Mouse (Mus musculus) lung, embryonic 16.5 days (tissue): ENCODE measurements at regions not wholly inside any gene's neighbourhood (a gene's known extent, or its start where the extent isn't known, plus 50 kb on each side); places are given as distances from the start of the nearest gene placed in this dataset.
"Not testable (repeated sequence)": the region's sequence is repeated elsewhere in the genome, so short reads cannot be mapped to it uniquely, and the experiment has no call there.

Experiments
- ATAC-seq: fragments of 200-750 bp; cut with Nextera tagmentation; 2 replicates; pipeline ENCODE4 v1.8.0; 2017; ENCODE audit warnings: low read depth, mild to moderate bottlenecking, moderate library complexity
- H3K27ac ChIP-seq: fragments of 300-500 bp; sonication (generic); 2 replicates; pipeline ENCODE4 v1.5.1; 2014; ENCODE audit warnings: mild to moderate bottlenecking, control low read depth, low read length
- H3K27me3 ChIP-seq: fragments of 300-500 bp; sonication (generic); 2 replicates; pipeline ENCODE4 v1.6.1; 2014; ENCODE audit warnings: low read depth, low read length, mixed read lengths; ENCODE audit not compliant: control insufficient read depth, insufficient read depth
- H3K36me3 ChIP-seq: fragments of 300-500 bp; sonication (generic); 2 replicates; pipeline ENCODE4 v1.6.1; 2014; ENCODE audit warnings: low read length; ENCODE audit not compliant: control insufficient read depth, insufficient read depth
- H3K4me1 ChIP-seq: fragments of 300-500 bp; sonication (generic); replicated peaks from 2 replicates; pipeline ENCODE4 v1.6.1; 2014; ENCODE audit warnings: low read length, mixed read lengths; ENCODE audit not compliant: control insufficient read depth, insufficient read depth
- H3K4me2 ChIP-seq: fragments of 300-500 bp; sonication (generic); 2 replicates; pipeline ENCODE4 v1.6.1; 2014; ENCODE audit warnings: low read depth, low read length, control low read depth
- H3K4me3 ChIP-seq: fragments of 300-500 bp; sonication (generic); 2 replicates; pipeline ENCODE4 v1.5.1; 2014; ENCODE audit warnings: mild to moderate bottlenecking, low read length, control low read depth
- H3K9ac ChIP-seq: fragments of 300-500 bp; sonication (generic); 2 replicates; pipeline ENCODE4 v1.6.1; 2014; ENCODE audit warnings: low read length, control low read depth
- H3K9me3 ChIP-seq: fragments of 300-500 bp; sonication (generic); 2 replicates; pipeline ENCODE4 v1.6.1; 2016; ENCODE audit warnings: low read length; ENCODE audit not compliant: control insufficient read depth
- WGBS: fragments of 180-500 bp; shearing (Covaris S2); extraction: QIAGEN DNeasy Blood & Tissue Kit; methylation state at CpG from one replicate; pipeline ENCODE4 v1.1.7; 2014; 5-methylcytosine and 5-hydroxymethylcytosine counted together

DNA sequence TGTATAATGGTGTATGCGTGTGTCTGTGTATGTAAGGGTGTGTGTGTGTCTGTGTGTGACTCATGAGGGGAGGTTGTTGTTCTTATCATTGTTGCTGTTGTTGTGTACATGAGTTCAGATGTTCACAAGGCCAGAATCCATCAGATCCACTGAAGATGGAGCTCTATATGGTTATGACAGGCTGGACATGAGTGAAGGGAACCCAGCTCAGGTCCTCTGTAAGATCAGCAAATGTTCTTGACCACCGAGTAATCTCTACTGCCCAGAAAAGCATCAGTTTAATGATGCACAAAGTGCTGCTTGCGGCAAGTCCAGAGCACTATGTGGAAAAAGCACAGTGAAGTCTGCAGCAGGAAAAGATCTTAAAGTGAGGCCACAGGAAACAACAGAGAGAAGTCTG lies 77.5 kb downstream of the Gm15319 start:
- H3K27ac ChIP-seq, H3K9ac ChIP-seq, H3K27me3 ChIP-seq, ATAC-seq, H3K4me2 ChIP-seq, H3K4me3 ChIP-seq, H3K9me3 ChIP-seq, H3K36me3 ChIP-seq, H3K4me1 ChIP-seq: not testable (repeated sequence)
- WGBS: 99% methylated on average over 2 of the region's 3 CpGs

DNA sequence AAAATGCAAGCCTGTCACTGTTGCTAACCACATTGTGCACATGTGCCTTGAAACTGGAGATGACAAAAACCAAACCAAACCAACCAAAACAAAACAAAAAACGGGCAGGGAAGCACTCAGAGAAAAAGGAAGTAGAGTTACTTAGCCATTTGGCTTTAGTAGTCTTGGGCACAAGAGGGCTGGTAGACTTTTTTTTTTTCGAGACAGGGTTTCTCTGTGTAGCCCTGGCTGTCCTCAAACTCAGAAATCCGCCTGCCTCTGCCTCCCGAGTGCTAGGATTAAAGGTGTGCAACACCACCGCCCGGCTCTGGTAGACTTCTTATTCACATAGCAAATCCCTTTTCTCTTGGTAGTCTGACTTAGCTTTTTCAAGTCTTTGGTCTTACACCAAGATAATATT lies 78.2 kb downstream of the Gm15319 start:
- not testable (repeated sequence) for H3K27ac ChIP-seq, H3K9ac ChIP-seq, H3K36me3 ChIP-seq, H3K4me1 ChIP-seq, H3K27me3 ChIP-seq, H3K4me3 ChIP-seq, H3K4me2 ChIP-seq, ATAC-seq, H3K9me3 ChIP-seq
- 77% methylated on average over 3 of the region's 6 CpGs for WGBS

DNA sequence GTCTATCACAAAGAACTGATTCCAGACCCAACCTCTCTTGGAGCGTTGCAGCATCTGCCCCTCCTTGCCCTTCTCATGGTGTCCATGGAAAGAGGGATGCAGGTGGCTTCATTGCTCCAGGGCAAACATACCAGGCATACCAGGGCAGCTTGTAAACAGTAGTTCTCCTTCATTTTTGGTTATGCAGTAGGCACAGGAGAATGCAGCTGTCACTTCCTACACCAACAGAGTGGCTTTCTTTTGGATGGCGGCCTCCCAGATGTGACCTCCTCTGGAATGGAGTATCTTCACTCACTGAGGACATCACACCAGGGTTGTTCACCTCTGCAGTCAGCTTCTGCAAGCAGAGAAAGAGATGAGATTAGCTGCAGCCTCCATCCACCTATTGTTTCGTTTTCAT lies 79.9 kb downstream of the Gm15319 start:
- not testable (repeated sequence) for H3K4me2 ChIP-seq, H3K27ac ChIP-seq, H3K27me3 ChIP-seq, H3K36me3 ChIP-seq, H3K9ac ChIP-seq, H3K4me3 ChIP-seq, H3K9me3 ChIP-seq, H3K4me1 ChIP-seq, ATAC-seq
- no CpG with 5 or more reads among the region's 3 CpGs for WGBS

DNA sequence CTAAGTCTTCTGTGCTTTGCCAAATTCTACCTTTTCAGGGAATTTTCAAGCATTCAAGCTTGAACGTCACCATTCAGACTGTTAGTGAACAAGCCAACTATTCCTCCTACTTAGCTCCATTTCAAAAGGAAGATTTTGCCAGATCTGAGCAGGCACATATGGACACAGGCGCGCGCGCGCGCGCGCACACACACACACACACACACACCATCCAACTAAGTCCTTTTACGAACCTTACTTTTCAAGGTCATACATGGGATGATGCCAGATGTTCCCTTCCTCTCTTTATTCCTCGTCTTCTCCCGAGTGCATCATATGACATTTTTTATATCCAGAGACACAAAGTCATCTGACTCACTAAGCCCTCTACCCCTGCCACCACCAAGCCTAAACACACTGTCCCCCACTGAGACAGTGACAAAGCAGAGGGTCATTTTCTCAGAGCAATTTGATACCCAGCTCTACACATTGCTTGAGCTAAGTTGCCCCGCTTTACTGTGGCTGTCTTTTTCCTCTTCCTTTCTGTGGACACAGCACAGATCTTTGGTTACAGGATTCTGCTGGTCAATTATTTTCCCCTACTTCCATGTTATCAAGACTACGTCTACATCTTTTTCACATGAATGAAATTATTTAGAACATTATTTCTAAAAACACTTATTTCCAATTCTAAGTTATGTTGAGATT lies 81.7 kb downstream of the Gm15319 start:
- not testable (repeated sequence) for H3K4me1 ChIP-seq, ATAC-seq, H3K9ac ChIP-seq, H3K36me3 ChIP-seq, H3K4me3 ChIP-seq, H3K27me3 ChIP-seq, H3K9me3 ChIP-seq, H3K4me2 ChIP-seq, H3K27ac ChIP-seq
- 94% methylated on average over 14 of the region's 14 CpGs for WGBS

DNA sequence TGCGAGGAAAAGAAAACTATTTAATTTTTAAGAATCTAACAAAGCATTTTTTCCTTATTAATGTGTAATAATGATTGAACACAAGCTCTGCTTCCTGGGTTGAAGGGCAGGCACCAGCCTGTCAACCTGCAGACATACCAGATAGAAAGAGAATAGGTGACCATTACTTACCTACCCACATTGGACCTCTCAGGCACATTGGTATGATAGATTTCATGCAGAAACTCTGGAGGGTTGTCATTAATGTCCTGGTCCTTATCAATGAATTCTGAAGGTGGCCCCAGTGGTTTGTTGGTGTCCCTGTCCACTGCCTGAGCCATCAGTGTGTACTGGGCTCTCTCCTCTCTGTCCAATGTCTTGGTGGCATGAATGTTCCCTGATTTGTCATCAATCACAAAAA lies 85.3 kb downstream of the Gm15319 start:
- not testable (repeated sequence) for H3K27me3 ChIP-seq, H3K4me2 ChIP-seq, H3K9ac ChIP-seq, H3K27ac ChIP-seq, ATAC-seq, H3K4me3 ChIP-seq, H3K9me3 ChIP-seq, H3K36me3 ChIP-seq, H3K4me1 ChIP-seq
- WGBS: 60% methylated on average over 1 of the region's 1 CpGs

DNA sequence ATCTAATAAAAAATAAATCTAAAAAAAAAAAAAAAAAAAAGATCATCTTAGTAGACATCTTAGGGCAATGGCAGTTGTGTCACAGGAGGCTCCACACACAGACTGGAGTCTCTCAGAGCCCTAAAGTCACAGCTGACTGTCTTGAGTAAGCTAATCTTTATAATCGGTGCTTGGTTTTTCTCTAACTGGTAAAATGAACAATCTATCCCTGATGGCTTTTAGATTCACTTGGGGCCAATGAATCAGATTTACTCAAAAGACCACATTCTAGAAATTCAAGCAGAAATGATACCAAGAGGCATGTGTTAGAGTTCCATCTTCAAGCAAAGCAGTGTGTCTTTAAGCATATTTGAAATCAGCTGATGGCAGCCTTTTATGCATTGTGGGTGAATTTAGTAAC lies 86.3 kb downstream of the Gm15319 start:
- H3K27ac ChIP-seq, H3K4me2 ChIP-seq, ATAC-seq, H3K4me3 ChIP-seq, H3K9ac ChIP-seq, H3K9me3 ChIP-seq, H3K36me3 ChIP-seq, H3K4me1 ChIP-seq, H3K27me3 ChIP-seq: not testable (repeated sequence)
- WGBS: 82% methylated on average over 1 of the region's 1 CpGs

DNA sequence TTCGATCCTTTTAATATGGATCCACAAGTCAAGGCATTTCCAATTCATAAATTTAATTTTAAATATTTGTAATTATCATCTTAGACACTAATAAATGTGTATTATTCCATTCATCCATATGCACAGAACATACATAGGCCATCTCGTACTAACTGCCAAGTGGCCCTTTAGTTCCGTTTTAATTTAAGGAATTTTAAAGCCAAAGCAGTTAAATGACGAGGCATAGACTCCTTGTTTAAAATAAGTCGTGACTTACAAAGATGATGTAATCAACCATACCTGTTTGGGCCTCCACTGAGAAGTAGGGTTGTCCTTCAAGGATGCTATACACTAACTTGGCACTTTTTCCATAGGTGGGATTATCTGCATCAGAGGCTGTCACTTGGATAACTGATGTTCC lies 89.2 kb downstream of the Gm15319 start:
- H3K27me3 ChIP-seq, H3K4me3 ChIP-seq, H3K27ac ChIP-seq, H3K4me2 ChIP-seq, ATAC-seq, H3K9ac ChIP-seq, H3K9me3 ChIP-seq, H3K36me3 ChIP-seq, H3K4me1 ChIP-seq: not testable (repeated sequence)
- 78% methylated on average over 4 of the region's 5 CpGs for WGBS

DNA sequence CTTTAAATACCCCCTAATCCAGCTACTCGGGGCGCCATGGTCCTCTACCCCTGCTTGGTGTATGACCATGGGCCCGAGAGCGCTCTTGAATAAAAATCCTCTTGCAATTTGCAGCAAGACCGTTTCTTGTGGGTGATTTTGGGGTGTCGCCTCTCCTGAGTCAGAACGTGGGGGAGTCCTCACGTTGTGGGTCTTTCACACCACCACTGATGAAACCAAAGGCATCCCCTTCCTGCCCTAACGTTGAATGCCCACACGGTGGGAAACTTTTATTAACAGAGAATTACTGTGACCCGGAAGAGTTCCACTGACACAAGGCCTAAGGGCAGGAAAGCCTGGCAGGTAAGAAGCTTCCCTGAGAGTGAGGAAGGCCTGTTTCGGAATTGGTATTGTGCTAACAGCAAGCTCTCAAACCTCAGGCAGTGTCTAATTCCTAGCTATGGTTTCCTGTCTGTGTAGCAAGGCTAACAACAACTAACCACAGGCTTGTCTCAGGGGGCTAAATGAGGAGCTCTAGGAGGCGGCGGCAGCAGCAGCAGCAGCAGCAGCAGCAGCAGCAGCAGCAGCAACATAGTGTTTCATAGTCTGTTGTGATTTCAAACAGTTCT lies 95.4 kb downstream of the Gm15319 start:
- H3K4me2 ChIP-seq, H3K27me3 ChIP-seq, H3K4me3 ChIP-seq, H3K9me3 ChIP-seq, H3K27ac ChIP-seq, ATAC-seq, H3K4me1 ChIP-seq, H3K9ac ChIP-seq, H3K36me3 ChIP-seq: not testable (repeated sequence)
- 88% methylated on average over 10 of the region's 14 CpGs for WGBS

DNA sequence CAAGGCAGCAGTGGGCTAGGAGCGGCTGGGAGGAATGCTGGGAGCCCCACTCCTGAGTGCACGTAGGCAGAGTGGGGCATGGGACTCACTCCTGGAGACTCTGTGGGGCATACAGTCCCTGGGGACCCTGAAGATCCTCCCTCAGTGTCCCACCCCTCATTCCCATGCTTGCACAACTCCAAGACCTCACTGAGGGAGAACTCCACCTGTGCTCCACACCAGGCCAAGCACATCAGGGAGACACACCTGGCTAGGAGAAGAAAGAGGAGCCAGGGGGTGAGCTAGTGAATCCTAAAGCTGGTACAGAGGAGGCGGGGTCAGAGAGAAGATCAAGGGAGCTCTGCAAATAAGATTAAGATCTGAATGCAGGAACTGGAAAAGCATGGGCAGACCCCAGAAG lies 96.2 kb downstream of the Gm15319 start:
- not testable (repeated sequence) for H3K36me3 ChIP-seq, H3K4me1 ChIP-seq, ATAC-seq, H3K9me3 ChIP-seq, H3K9ac ChIP-seq, H3K4me2 ChIP-seq, H3K4me3 ChIP-seq, H3K27ac ChIP-seq, H3K27me3 ChIP-seq
- 62% methylated on average over 3 of the region's 3 CpGs for WGBS

DNA sequence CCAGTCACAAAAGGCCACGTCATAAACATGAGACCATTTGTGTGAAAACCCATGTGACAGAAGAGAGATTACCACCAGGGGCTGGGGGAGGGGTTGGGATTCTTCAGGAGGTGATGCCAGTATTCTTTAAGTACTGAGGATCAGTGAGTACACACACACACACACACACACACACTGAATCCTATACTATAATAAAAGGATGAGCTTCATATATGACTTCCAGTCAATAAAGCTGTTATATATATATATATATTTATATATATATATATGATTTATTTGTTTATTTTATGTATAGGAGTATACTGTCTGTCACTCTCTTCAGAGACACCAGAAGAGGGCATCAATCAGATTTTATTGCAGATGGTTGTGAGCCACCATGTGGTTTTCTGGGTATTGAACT lies 98.4 kb downstream of the Gm15319 start:
- not testable (repeated sequence) for H3K4me3 ChIP-seq, H3K9ac ChIP-seq, H3K27ac ChIP-seq, H3K4me1 ChIP-seq, H3K27me3 ChIP-seq, H3K9me3 ChIP-seq, H3K4me2 ChIP-seq, ATAC-seq, H3K36me3 ChIP-seq
- 86% methylated on average over 1 of the region's 1 CpGs for WGBS
